Mouse (Mus musculus): ENCODE measurements at regions not wholly inside any gene's neighbourhood (a gene's known extent, or its start where the extent isn't known, plus 50 kb on each side); places are given as distances from the start of the nearest gene placed in this dataset.

GRCm38 (mm10) chr17:14539651-14540050 is 154.4 kb downstream of the Thbs2 start:
- no peak for DNase-seq

- no peak for DNase-seq
Observed at GRCm38 (mm10) chr17:14539191-14539590, 154.8 kb downstream of the Thbs2 start.

- DNase-seq = no peak
Observed at GRCm38 (mm10) chr17:14538527-14538926, 155.5 kb downstream of the Thbs2 start.

- DNase-seq = no peak
Observed at GRCm38 (mm10) chr17:14532979-14533314, 161.1 kb downstream of the Thbs2 start.

GRCm38 (mm10) chr17:14532298-14532978 is 161.6 kb downstream of the Thbs2 start:
- no peak for DNase-seq

- no peak for DNase-seq
Observed at GRCm38 (mm10) chr17:14531796-14532195, 162.2 kb downstream of the Thbs2 start.

- DNase-seq = no peak
Observed at GRCm38 (mm10) chr17:14527691-14528090, 166.3 kb downstream of the Thbs2 start.

- DNase-seq = no peak
Observed at GRCm38 (mm10) chr17:14525255-14525654, 168.8 kb downstream of the Thbs2 start.

GRCm38 (mm10) chr17:14524426-14525236 is 169.4 kb downstream of the Thbs2 start:
- DNase-seq = peak; percentile 73

- no peak for DNase-seq
Observed at GRCm38 (mm10) chr17:14522011-14522410, 172.0 kb downstream of the Thbs2 start.

GRCm38 (mm10) chr17:14520565-14520964 is 173.5 kb downstream of the Thbs2 start:
- peak; percentile 75 for DNase-seq

- no peak for DNase-seq
Observed at GRCm38 (mm10) chr17:14519367-14519766, 174.7 kb downstream of the Thbs2 start.

GRCm38 (mm10) chr17:14518216-14518615 is 175.8 kb downstream of the Thbs2 start:
- no peak for DNase-seq

- no peak for DNase-seq
Observed at GRCm38 (mm10) chr17:14517368-14517767, 176.7 kb downstream of the Thbs2 start.

- peak; percentile 65 for DNase-seq
Observed at GRCm38 (mm10) chr17:14516097-14516496, 177.9 kb downstream of the Thbs2 start.

GRCm38 (mm10) chr17:14513454-14513853 is 180.6 kb downstream of the Thbs2 start:
- no peak for DNase-seq

GRCm38 (mm10) chr17:14510486-14510885 is 183.5 kb downstream of the Thbs2 start:
- no peak for DNase-seq

- DNase-seq = no peak
Observed at GRCm38 (mm10) chr17:14507111-14507510, 186.9 kb downstream of the Thbs2 start.

GRCm38 (mm10) chr17:14506123-14506522 is 187.9 kb downstream of the Thbs2 start:
- no peak for DNase-seq

GRCm38 (mm10) chr17:14505415-14505814 is 188.6 kb downstream of the Thbs2 start:
- no peak for DNase-seq

GRCm38 (mm10) chr17:14503670-14504069 is 190.4 kb downstream of the Thbs2 start:
- DNase-seq = no peak

GRCm38 (mm10) chr17:14501341-14501740 is 192.7 kb downstream of the Thbs2 start:
- no peak for DNase-seq

GRCm38 (mm10) chr17:14497086-14497485 is 196.9 kb downstream of the Thbs2 start:
- no peak for DNase-seq

Measured in adrenal gland, postnatal 14 days (tissue).